Mouse (Mus musculus) intestine, postnatal 0 days (tissue): Measurements from ENCODE around the gene Asb18. TPM values are rescaled to one million over a fixed set of nuclear protein-coding genes. Genes with fewer than 3 reads are reported as not detected.

Experiments used
- ATAC-seq: fragments of 200-750 bp; cut with Nextera tagmentation; 2 replicates; pipeline ENCODE4 v1.8.0; 2017; ENCODE audit warnings: mild to moderate bottlenecking, moderate TSS enrichment, moderate library complexity
- H3K27ac ChIP-seq: fragments of 300-500 bp; sonication (generic); 2 replicates; pipeline ENCODE4 v1.5.1; 2014; ENCODE audit warnings: mild to moderate bottlenecking, low read depth, low read length, moderate library complexity
- H3K27me3 ChIP-seq: fragments of 300-500 bp; sonication (generic); replicated peaks from 2 replicates; pipeline ENCODE4 v1.6.1; 2014; ENCODE audit warnings: low read length, mixed read lengths; ENCODE audit not compliant: control insufficient read depth, insufficient read depth
- H3K36me3 ChIP-seq: fragments of 300-500 bp; sonication (generic); 2 replicates; pipeline ENCODE4 v1.6.1; 2014; ENCODE audit warnings: mild to moderate bottlenecking, moderate library complexity; ENCODE audit not compliant: control insufficient read depth, insufficient read depth
- H3K4me1 ChIP-seq: fragments of 300-500 bp; sonication (generic); replicated peaks from 2 replicates; pipeline ENCODE4 v1.6.1; 2014; ENCODE audit warnings: antibody characterized with exemption, low read length, mixed read lengths; ENCODE audit not compliant: control insufficient read depth, insufficient read depth
- H3K4me2 ChIP-seq: fragments of 300-500 bp; sonication (generic); replicated peaks from 2 replicates; pipeline ENCODE4 v1.6.1; 2014; ENCODE audit warnings: low read depth, mild to moderate bottlenecking, moderate library complexity
- H3K4me3 ChIP-seq: fragments of 300-500 bp; sonication (generic); 2 replicates; pipeline ENCODE4 v1.5.1; 2014; ENCODE audit warnings: low read depth, low read length
- H3K9ac ChIP-seq: fragments of 300-500 bp; sonication (generic); 2 replicates; pipeline ENCODE4 v1.6.1; 2014; ENCODE audit warnings: mild to moderate bottlenecking, low read depth, low read length
- H3K9me3 ChIP-seq: fragments of 300-500 bp; sonication (generic); 2 replicates; pipeline ENCODE4 v1.6.1; 2016; ENCODE audit warnings: mixed run types; ENCODE audit not compliant: control insufficient read depth
- CTCF ChIP-seq: sonication (generic); IDR thresholded peaks from 2 replicates; pipeline ENCODE4 v1.5.1; 2016; ENCODE audit warnings: low read depth, mild to moderate bottlenecking, control low read depth, antibody characterized with exemption, moderate library complexity
- WGBS: fragments of 180-500 bp; shearing (Covaris S2); extraction: QIAGEN DNeasy Blood & Tissue Kit; methylation state at CpG from one replicate; pipeline ENCODE4 v1.1.7; 2014; 5-methylcytosine and 5-hydroxymethylcytosine counted together
- polyA plus RNA-seq: library from polyadenylated mRNA; unstranded; fragments of >200 nt; fragmentation: Nextera tagmentation; extraction: Ambion mirVana; gene quantifications from 2 replicates; pipeline ENCODE4 v1.2.1, GENCODE M21; 2015

The Asb18 gene
- polyA plus RNA-seq, 1 experiment from 2014 or later, result not detected

DNA sequence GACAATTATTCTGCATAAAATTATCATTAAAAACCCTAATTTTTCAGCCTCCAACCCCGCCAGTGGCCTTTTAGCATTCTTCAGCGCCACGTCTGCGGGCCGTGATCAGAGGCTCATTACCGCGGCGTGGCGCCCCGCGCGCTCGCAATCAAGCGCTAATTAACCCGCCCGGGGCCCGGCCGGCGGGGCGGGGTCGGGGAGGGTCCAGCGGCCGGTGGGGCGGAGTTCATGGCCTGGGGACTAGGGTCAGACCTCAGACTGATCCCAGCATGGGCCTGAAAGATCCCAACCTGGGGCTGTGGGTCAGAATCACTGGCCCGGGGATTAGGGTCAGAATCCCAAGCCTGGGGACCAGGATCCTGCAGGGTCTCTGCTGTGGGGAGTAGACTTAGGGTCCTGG, 22.2 kb downstream of the Asb18 start:
- no peaks in the 10 kb centered on the region for H3K4me1 ChIP-seq
- no peak overlapping the region for H3K9ac ChIP-seq
- H3K4me2 ChIP-seq, result no peak overlapping the region
- no peaks in the 10 kb centered on the region for H3K36me3 ChIP-seq
- TF ChIP-seq CTCF, result no peak
- WGBS, result 2% methylated on average over 25 of the region's 25 CpGs
- no peak for ATAC-seq
- H3K9me3 ChIP-seq, result no peaks in the 10 kb centered on the region
- H3K4me3 ChIP-seq, result 0 out of 2 replicates have a peak overlapping the region, but pooled peaks have one; percentile 16
- H3K27ac ChIP-seq, result no peak overlapping the region
- H3K27me3 ChIP-seq, result peaks cover 22% of the 10 kb centered on the region

DNA sequence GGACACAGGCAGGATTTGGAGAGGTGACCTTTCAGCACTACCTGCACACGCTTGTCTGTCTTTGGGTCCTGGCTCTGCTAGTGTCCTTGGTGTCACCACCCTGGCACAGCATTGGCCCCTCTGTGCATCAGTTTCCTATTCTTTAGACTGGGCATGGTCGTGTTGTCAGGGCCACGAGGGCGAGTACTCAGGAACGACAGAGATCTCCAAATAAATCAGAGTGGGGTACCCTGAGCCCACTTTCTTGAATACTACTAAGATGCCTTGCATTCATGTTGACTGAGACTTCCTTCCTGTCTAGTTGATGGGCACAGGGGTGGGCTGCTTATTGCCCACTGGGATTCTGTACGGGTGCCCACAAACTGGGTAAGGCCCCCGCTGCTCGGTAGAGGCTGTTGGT, 37.2 kb downstream of the Asb18 start:
- Histone ChIP-seq H3K9me3 (no peaks in the 10 kb centered on the region), H3K9ac (no peak overlapping the region), H3K4me2 (no peak overlapping the region), H3K27me3 (peaks cover 4% of the 10 kb centered on the region; the same call in 1 of the 2 replicates), H3K4me1 (no peaks in the 10 kb centered on the region), H3K36me3 (no peaks in the 10 kb centered on the region), H3K27ac (no peak overlapping the region), H3K4me3 (no peak overlapping the region)
- 88% methylated on average over 8 of the region's 8 CpGs for WGBS
- ATAC-seq, result no peak
- TF ChIP-seq CTCF, result no peak

DNA sequence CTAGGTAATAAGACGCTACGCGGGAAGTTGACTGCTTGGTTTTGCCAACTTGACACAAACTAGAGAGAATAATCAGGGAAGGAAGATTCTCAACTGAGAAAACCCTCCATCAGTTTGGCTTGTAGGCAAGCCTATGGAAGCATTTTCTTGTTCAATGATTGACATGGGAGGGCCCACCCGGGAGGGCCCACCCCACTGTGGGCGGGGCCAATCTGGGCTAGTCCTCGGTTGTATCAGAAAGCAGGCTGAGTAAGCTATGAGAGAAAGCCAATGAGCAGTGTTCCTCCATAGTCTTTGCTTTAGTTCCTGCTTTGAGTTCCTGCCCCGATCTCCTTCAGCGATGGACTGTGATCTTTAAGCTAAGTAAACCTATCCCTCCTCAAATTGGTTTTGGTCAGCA, 38.1 kb downstream of the Asb18 start:
- no peaks in the 10 kb centered on the region for H3K36me3 ChIP-seq
- H3K27me3 ChIP-seq, result peaks cover 8% of the 10 kb centered on the region; the same call in 1 of the 2 replicates
- no peaks in the 10 kb centered on the region for H3K9me3 ChIP-seq
- no peak overlapping the region for H3K27ac ChIP-seq
- ATAC-seq, result no peak
- WGBS, result 72% methylated on average over 8 of the region's 8 CpGs
- no peak overlapping the region for H3K9ac ChIP-seq
- no peak overlapping the region for H3K4me3 ChIP-seq
- no peak overlapping the region for H3K4me2 ChIP-seq
- TF ChIP-seq CTCF, result no peak
- H3K4me1 ChIP-seq, result no peaks in the 10 kb centered on the region

DNA sequence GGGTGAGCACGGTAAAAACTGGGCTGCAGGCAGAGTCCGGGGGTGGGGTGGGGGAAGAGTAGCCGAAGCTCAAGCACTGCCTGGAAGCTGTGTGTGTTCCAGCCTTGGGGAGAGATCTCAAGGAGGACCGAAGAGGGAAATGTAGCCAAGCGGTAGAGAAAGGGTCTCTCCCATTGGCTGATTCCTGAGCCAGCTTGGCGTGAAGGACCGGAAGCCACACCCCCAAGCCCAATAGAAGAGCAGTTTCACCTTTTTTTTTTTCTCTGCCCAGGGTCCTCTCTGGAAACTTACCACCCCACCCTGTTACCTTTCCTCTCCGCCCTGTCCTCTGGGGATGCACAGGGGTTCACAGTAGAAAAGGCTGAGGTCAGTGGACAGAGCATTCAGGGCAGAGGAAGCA, 39.9 kb downstream of the Asb18 start:
- Histone ChIP-seq H3K27ac (no peak overlapping the region), H3K9ac (no peak overlapping the region), H3K36me3 (no peaks in the 10 kb centered on the region), H3K9me3 (no peaks in the 10 kb centered on the region), H3K27me3 (peaks cover 15% of the 10 kb centered on the region), H3K4me1 (no peaks in the 10 kb centered on the region), H3K4me2 (no peak overlapping the region), H3K4me3 (no peak overlapping the region)
- WGBS, result 75% methylated on average over 8 of the region's 8 CpGs
- no peak for TF ChIP-seq CTCF
- ATAC-seq, result no peak

DNA sequence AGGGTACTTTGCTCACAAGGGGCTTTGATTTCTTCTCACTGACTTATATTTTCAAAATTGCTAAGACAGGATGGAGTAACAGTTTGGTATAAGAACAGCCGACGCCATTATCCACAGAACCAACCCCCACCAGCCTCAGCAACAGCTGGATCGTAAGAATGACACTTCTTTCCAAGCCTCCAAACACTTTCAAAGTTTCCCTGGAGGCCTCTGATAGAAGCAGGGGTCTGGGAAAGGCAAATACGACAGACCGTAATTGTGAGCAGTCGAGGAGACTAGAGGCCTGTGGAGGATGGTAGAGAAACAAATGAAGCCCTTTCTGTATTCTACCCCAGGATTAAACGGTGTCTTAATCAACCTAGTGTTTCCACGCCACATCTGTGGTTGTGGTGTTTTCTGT, 42.6 kb downstream of the Asb18 start:
- no peak overlapping the region for H3K4me2 ChIP-seq
- no peak overlapping the region for H3K9ac ChIP-seq
- TF ChIP-seq CTCF, result no peak
- H3K27me3 ChIP-seq, result peaks cover 39% of the 10 kb centered on the region
- H3K36me3 ChIP-seq, result no peaks in the 10 kb centered on the region
- H3K27ac ChIP-seq, result no peak overlapping the region
- no peak overlapping the region for H3K4me3 ChIP-seq
- ATAC-seq, result no peak
- no peaks in the 10 kb centered on the region for H3K9me3 ChIP-seq
- WGBS, result 46% methylated on average over 8 of the region's 8 CpGs
- H3K4me1 ChIP-seq, result no peaks in the 10 kb centered on the region

DNA sequence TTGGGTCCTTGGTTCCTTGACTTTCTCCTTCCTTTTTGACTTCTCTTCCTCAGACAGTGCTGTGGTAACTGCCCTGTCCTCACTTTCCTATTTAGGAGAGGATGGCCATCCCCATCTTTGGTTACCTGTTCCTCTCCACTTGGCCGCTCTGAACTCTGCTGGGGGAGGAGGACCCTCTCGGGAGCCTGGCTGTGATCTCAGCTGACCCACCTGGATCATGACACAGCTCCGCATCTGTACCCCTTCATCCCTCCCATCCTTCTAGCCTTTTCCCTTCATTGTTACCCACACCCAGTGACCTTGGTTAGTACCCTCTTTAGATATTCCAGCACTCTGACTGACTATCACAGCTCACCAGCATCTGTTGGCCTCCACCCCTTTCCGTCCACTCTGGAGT, 44.8 kb downstream of the Asb18 start:
- no peak overlapping the region for H3K27ac ChIP-seq
- no peak overlapping the region for H3K4me3 ChIP-seq
- no peak overlapping the region for H3K4me2 ChIP-seq
- H3K36me3 ChIP-seq, result no peaks in the 10 kb centered on the region
- peaks cover 39% of the 10 kb centered on the region for H3K27me3 ChIP-seq
- no peaks in the 10 kb centered on the region for H3K9me3 ChIP-seq
- H3K9ac ChIP-seq, result no peak overlapping the region
- ATAC-seq, result no peak
- no peaks in the 10 kb centered on the region for H3K4me1 ChIP-seq
- WGBS, result 85% methylated on average over 4 of the region's 4 CpGs
- TF ChIP-seq CTCF, result no peak
